Mouse (Mus musculus) lung, embryonic 16.5 days (tissue): ENCODE measurements around the gene Hoxb9. TPM values are rescaled to one million over a fixed set of nuclear protein-coding genes. Genes with fewer than 3 reads are reported as not detected.

Experiments used
- ATAC-seq: fragments of 200-750 bp; cut with Nextera tagmentation; 2 replicates; pipeline ENCODE4 v1.8.0; 2017; ENCODE audit warnings: low read depth, mild to moderate bottlenecking, moderate library complexity
- H3K27ac ChIP-seq: fragments of 300-500 bp; sonication (generic); 2 replicates; pipeline ENCODE4 v1.5.1; 2014; ENCODE audit warnings: mild to moderate bottlenecking, control low read depth, low read length
- H3K27me3 ChIP-seq: fragments of 300-500 bp; sonication (generic); 2 replicates; pipeline ENCODE4 v1.6.1; 2014; ENCODE audit warnings: low read depth, low read length, mixed read lengths; ENCODE audit not compliant: control insufficient read depth, insufficient read depth
- H3K36me3 ChIP-seq: fragments of 300-500 bp; sonication (generic); 2 replicates; pipeline ENCODE4 v1.6.1; 2014; ENCODE audit warnings: low read length; ENCODE audit not compliant: control insufficient read depth, insufficient read depth
- H3K4me1 ChIP-seq: fragments of 300-500 bp; sonication (generic); replicated peaks from 2 replicates; pipeline ENCODE4 v1.6.1; 2014; ENCODE audit warnings: low read length, mixed read lengths; ENCODE audit not compliant: control insufficient read depth, insufficient read depth
- H3K4me2 ChIP-seq: fragments of 300-500 bp; sonication (generic); 2 replicates; pipeline ENCODE4 v1.6.1; 2014; ENCODE audit warnings: low read depth, low read length, control low read depth
- H3K4me3 ChIP-seq: fragments of 300-500 bp; sonication (generic); 2 replicates; pipeline ENCODE4 v1.5.1; 2014; ENCODE audit warnings: mild to moderate bottlenecking, low read length, control low read depth
- H3K9ac ChIP-seq: fragments of 300-500 bp; sonication (generic); 2 replicates; pipeline ENCODE4 v1.6.1; 2014; ENCODE audit warnings: low read length, control low read depth
- H3K9me3 ChIP-seq: fragments of 300-500 bp; sonication (generic); 2 replicates; pipeline ENCODE4 v1.6.1; 2016; ENCODE audit warnings: low read length; ENCODE audit not compliant: control insufficient read depth
- WGBS: fragments of 180-500 bp; shearing (Covaris S2); extraction: QIAGEN DNeasy Blood & Tissue Kit; methylation state at CpG from one replicate; pipeline ENCODE4 v1.1.7; 2014; 5-methylcytosine and 5-hydroxymethylcytosine counted together
- microRNA counts: library from miRNA; unstranded; fragments of <30 nt; microRNA quantifications from one replicate; lab custom pipeline; 2016
- microRNA-seq: library from miRNA; unstranded; fragments of <30 nt; microRNA quantifications from one replicate; pipeline ENCODE4, GENCODE M21; 2016
- polyA plus RNA-seq: library from polyadenylated mRNA; unstranded; fragments of >200 nt; fragmentation: Nextera tagmentation; extraction: Ambion mirVana; gene quantifications from 2 replicates; pipeline ENCODE4 v1.2.1, GENCODE M21; 2015

The Hoxb9 gene
- polyA plus RNA-seq, 1 experiment from 2014 or later = 0.28 TPM

DNA sequence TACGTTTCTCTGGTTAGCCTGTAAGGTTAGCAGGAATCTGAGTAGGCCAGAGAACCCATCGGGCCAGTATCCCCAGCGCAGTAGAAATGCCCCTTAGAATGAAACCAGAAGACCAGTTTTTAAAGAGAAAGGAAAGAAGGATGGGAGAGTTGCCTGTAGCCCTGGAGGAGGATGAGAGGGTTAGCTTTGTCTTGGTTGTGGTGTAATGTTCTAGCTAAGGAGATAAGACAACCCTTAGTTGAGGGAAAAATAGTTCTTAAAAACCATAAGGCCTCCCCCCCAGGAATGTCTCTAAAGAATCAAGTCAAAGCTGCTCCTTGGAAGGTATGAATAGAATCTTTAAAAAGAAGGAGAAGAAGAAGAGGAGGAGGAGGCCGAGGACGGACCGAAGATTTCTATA lies 51.5 kb downstream of the Hoxb9 start:
- Histone ChIP-seq H3K4me2 (peak overlapping the region; percentile 79), H3K4me3 (peak overlapping the region; percentile 45), H3K4me1 (peaks cover 8% of the 10 kb centered on the region), H3K9ac (peak overlapping the region; percentile 69), H3K27me3 (peaks cover 23% of the 10 kb centered on the region), H3K36me3 (no peaks in the 10 kb centered on the region), H3K27ac (peak overlapping the region; percentile 94), H3K9me3 (no peaks in the 10 kb centered on the region)
- no peak for ATAC-seq
- WGBS = 14% methylated on average over 6 of the region's 6 CpGs

GRCm38 (mm10) chr11:96323154-96323553 lies 51.9 kb downstream of the Hoxb9 start, which contains the start of gene Hoxb3:
TSS of gene Hoxb3 (plus strand) at chr11:96323326.
- ATAC-seq = no peak
- Histone ChIP-seq H3K9ac (peak within 1 kb of the TSS; percentile 79), H3K4me3 (peak within 1 kb of the TSS; percentile 45), H3K4me1 (peaks cover 8% of the 10 kb centered on the region), H3K4me2 (peak within 1 kb of the TSS; percentile 79), H3K9me3 (no peaks in the 10 kb centered on the region), H3K27ac (peak within 1 kb of the TSS; percentile 94), H3K27me3 (peaks cover 19% of the 10 kb centered on the region), H3K36me3 (no peaks in the 10 kb centered on the region)
- 18% methylated on average over 10 of the region's 10 CpGs for WGBS

DNA sequence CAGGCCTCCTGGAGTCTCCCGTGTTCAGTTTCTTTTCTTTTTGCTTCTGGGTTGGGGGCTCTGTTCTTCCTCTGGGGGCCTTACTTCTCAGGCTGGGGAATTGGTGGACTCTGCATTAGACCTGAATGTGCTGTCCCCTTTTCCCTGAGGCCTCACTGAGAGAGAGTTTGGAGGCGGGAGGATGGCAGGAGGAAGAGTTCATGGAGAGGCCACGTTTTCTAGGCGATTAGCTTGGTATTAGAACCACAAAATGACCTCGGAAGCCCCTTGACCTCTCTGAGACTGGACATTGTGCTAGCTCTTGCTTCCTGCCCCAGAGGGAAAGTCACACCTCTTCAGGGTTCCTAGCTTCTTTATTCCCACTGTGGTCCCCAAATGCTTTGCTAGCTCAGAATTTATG lies 52.9 kb downstream of the Hoxb9 start:
- Histone ChIP-seq H3K36me3 (no peaks in the 10 kb centered on the region), H3K27me3 (peaks cover 17% of the 10 kb centered on the region), H3K4me1 (peaks cover 10% of the 10 kb centered on the region), H3K9ac (peak overlapping the region; percentile 79), H3K27ac (peak overlapping the region; percentile 94), H3K4me3 (peak overlapping the region; percentile 45), H3K9me3 (no peaks in the 10 kb centered on the region), H3K4me2 (peak overlapping the region; percentile 79)
- no peak for ATAC-seq
- WGBS = 14% methylated on average over 5 of the region's 5 CpGs

DNA sequence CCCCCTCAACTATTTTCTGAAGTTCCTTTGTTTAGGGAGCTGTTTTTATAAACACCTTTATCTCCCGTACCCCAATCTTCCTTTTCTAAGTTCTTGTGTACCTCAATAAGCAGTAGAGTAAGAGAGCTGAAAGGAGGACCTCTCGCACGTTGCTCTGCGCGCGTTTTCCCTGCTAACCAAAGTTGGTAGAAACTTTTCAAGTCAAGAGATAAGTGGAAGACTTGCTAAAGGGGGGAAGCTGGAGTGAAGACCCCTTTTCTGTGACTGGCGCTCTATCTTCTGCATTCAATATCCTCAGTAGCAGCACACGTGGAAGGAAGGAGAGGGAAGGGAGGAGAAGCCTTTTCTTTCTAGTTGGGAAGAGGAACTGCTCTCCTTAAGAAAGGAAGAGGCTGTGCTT lies 53.7 kb downstream of the Hoxb9 start:
- Histone ChIP-seq H3K36me3 (no peaks in the 10 kb centered on the region), H3K4me1 (peaks cover 15% of the 10 kb centered on the region), H3K9ac (peak overlapping the region; percentile 79), H3K9me3 (no peaks in the 10 kb centered on the region), H3K4me3 (peak overlapping the region; percentile 45), H3K4me2 (peak overlapping the region; percentile 79), H3K27ac (peak overlapping the region; percentile 94), H3K27me3 (peaks cover 19% of the 10 kb centered on the region)
- ATAC-seq = no peak
- WGBS = 15% methylated on average over 8 of the region's 8 CpGs

DNA sequence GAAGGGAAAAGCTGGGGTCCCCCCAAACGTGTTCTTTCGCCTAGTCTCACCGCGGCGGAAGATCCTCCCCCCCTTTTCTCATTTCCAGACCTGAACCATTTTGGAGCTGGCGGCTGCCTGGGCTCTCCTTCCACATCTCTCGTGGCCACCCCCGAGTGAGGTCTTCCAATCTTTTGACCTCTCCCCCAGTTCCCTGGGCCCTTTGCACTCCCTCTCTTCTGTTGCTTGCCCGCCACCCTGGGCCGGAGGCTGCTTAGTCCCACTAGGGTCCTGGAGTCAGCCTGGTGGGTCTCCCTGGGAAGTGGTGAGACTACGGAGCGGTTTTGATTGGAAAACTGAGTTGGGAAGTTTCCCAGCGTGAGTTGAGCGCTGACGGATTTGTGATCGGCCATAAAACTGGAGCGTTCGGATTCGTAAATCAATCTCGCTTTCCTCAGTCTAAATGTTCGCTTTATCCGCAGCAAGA lies 54.5 kb downstream of the Hoxb9 start:
- no peaks in the 10 kb centered on the region for H3K36me3 ChIP-seq
- WGBS = 14% methylated on average over 22 of the region's 22 CpGs
- peak overlapping the region; percentile 94 for H3K27ac ChIP-seq
- peak overlapping the region; percentile 79 for H3K4me2 ChIP-seq
- peaks cover 19% of the 10 kb centered on the region for H3K4me1 ChIP-seq
- H3K9ac ChIP-seq = peak overlapping the region; percentile 79
- H3K9me3 ChIP-seq = no peaks in the 10 kb centered on the region
- peaks cover 23% of the 10 kb centered on the region for H3K27me3 ChIP-seq
- no peak for ATAC-seq
- peak overlapping the region; percentile 45 for H3K4me3 ChIP-seq

MicroRNA genes within 50 kb of the gene (microRNA counts, 519-probe panel; counts per million panel counts)
- 4,235 counts per million, percentile 85 among the panel's probes with 10 or more counts for microRNA mmu-miR-10a (lab: Ali Mortazavi, UCI)
- 2,666 counts per million, percentile 49 among the panel's probes with 10 or more counts for microRNA mmu-miR-196a (lab: Ali Mortazavi, UCI)

Small RNA genes lying within 50 kb of the gene (microRNA-seq; reads per million reads assigned to microRNA genes)
- 28,273 reads per million, percentile 98 among the genes with 10 or more reads in this experiment for gene Mir10a
- 4.0 reads per million, percentile 15 among the genes with 10 or more reads in this experiment for gene Mir196a-1

Other genes starting within 250 kb of the Hoxb9 start
- not detected in 2 replicates for gene Gip, start 246.9 kb upstream of the Hoxb9 start, polyA plus RNA-seq
- gene Snf8, start 236.6 kb upstream of the Hoxb9 start, polyA plus RNA-seq = 84.3 and 92.0 TPM in 2 replicates
- 36.7 and 38.4 TPM in 2 replicates for gene Ube2z, start 206.1 kb upstream of the Hoxb9 start, polyA plus RNA-seq
- gene Atp5g1, start 195.8 kb upstream of the Hoxb9 start, polyA plus RNA-seq = 464 and 478 TPM in 2 replicates
- 0.41 and 1.3 TPM in 2 replicates for gene Calcoco2, start 159.5 kb upstream of the Hoxb9 start, polyA plus RNA-seq
- gene Ttll6, start 137.7 kb upstream of the Hoxb9 start, polyA plus RNA-seq = 2.2 and 2.8 TPM in 2 replicates
- 0.09 TPM in 1 of 2 replicates, not detected in the other for gene Hoxb13, start 77.1 kb upstream of the Hoxb9 start, polyA plus RNA-seq
- gene Hoxb8, start 10.4 kb downstream of the Hoxb9 start, polyA plus RNA-seq = 0.33 and 0.79 TPM in 2 replicates
- gene Hoxb7, start 15.2 kb downstream of the Hoxb9 start, polyA plus RNA-seq = 2.2 and 3.2 TPM in 2 replicates
- gene Hoxb6, start 21.0 kb downstream of the Hoxb9 start, polyA plus RNA-seq = 8.8 and 11.6 TPM in 2 replicates
- 39.2 and 46.6 TPM in 2 replicates for gene Hoxb5, start 31.9 kb downstream of the Hoxb9 start, polyA plus RNA-seq
- 3.4 TPM in 2 replicates for gene Hoxb4, start 46.8 kb downstream of the Hoxb9 start, polyA plus RNA-seq
- 2.1 and 2.6 TPM in 2 replicates for gene Hoxb3, start 51.9 kb downstream of the Hoxb9 start, polyA plus RNA-seq
- gene Hoxb2, start 79.1 kb downstream of the Hoxb9 start, polyA plus RNA-seq = 20.1 and 24.0 TPM in 2 replicates
- gene Hoxb1, start 94.3 kb downstream of the Hoxb9 start, polyA plus RNA-seq = 0.18 TPM in 1 of 2 replicates, not detected in the other
- 2.1 and 4.5 TPM in 2 replicates for gene Skap1, start 193.1 kb downstream of the Hoxb9 start, polyA plus RNA-seq